Mouse (Mus musculus) embryonic facial prominence, embryonic 14.5 days (tissue): ENCODE measurements around the gene Spata25. TPM values are rescaled to one million over a fixed set of nuclear protein-coding genes. Genes with fewer than 3 reads are reported as not detected.
A peak's percentile ranks its signal among the peaks of the same experiment; 100 is the strongest.

Source experiments
- ATAC-seq: fragments of 200-750 bp; cut with Nextera tagmentation; 2 replicates; pipeline ENCODE4 v1.8.0; 2017; ENCODE audit warnings: low read depth, moderate number of reproducible peaks, moderate TSS enrichment
- DNase-seq: peaks from one replicate; pipeline ENCODE4 v3.0.0-alpha.2; 2015; ENCODE audit warnings: low spot score
- H3K27ac ChIP-seq: fragments of 300-500 bp; sonication (generic); replicated peaks from 2 replicates; pipeline ENCODE4 v1.5.1; 2014; ENCODE audit warnings: low read depth, mild to moderate bottlenecking, low read length, moderate library complexity
- H3K27me3 ChIP-seq: fragments of 300-500 bp; sonication (generic); replicated peaks from 2 replicates; pipeline ENCODE4 v1.6.1; 2014; ENCODE audit warnings: low read length; ENCODE audit not compliant: control insufficient read depth, insufficient read depth
- H3K36me3 ChIP-seq: fragments of 300-500 bp; sonication (generic); 2 replicates; pipeline ENCODE4 v1.6.1; 2014; ENCODE audit warnings: low read length, mixed read lengths; ENCODE audit not compliant: control insufficient read depth, insufficient read depth
- H3K4me1 ChIP-seq: fragments of 300-500 bp; sonication (generic); 2 replicates; pipeline ENCODE4 v1.6.1; 2014; ENCODE audit warnings: antibody characterized with exemption, low read length; ENCODE audit not compliant: control insufficient read depth, insufficient read depth
- H3K4me2 ChIP-seq: fragments of 300-500 bp; sonication (generic); 2 replicates; pipeline ENCODE4 v1.6.1; 2014; ENCODE audit warnings: low read depth, mild to moderate bottlenecking, low read length, moderate library complexity, mixed read lengths
- H3K4me3 ChIP-seq: fragments of 300-500 bp; sonication (generic); 2 replicates; pipeline ENCODE4 v1.5.1; 2014; ENCODE audit warnings: low read depth, mild to moderate bottlenecking, low read length
- H3K9ac ChIP-seq: fragments of 300-500 bp; sonication (generic); 2 replicates; pipeline ENCODE4 v1.6.1; 2014; ENCODE audit warnings: low read depth, mild to moderate bottlenecking, low read length, moderate library complexity, mixed read lengths
- H3K9me3 ChIP-seq: fragments of 300-500 bp; sonication (generic); 2 replicates; pipeline ENCODE4 v1.6.1; 2016; ENCODE audit warnings: low read length; ENCODE audit not compliant: control insufficient read depth
- WGBS: fragments of 180-500 bp; shearing (Covaris S2); extraction: QIAGEN DNeasy Blood & Tissue Kit; methylation state at CpG from one replicate; pipeline ENCODE4 v1.1.7; 2014; 5-methylcytosine and 5-hydroxymethylcytosine counted together
- polyA plus RNA-seq: library from polyadenylated mRNA; unstranded; fragments of >200 nt; fragmentation: Nextera tagmentation; extraction: Ambion mirVana; gene quantifications from 2 replicates; pipeline ENCODE4 v1.2.1, GENCODE M21; 2014

The Spata25 gene
- polyA plus RNA-seq, 1 experiment from 2014 or later, result not detected

DNA sequence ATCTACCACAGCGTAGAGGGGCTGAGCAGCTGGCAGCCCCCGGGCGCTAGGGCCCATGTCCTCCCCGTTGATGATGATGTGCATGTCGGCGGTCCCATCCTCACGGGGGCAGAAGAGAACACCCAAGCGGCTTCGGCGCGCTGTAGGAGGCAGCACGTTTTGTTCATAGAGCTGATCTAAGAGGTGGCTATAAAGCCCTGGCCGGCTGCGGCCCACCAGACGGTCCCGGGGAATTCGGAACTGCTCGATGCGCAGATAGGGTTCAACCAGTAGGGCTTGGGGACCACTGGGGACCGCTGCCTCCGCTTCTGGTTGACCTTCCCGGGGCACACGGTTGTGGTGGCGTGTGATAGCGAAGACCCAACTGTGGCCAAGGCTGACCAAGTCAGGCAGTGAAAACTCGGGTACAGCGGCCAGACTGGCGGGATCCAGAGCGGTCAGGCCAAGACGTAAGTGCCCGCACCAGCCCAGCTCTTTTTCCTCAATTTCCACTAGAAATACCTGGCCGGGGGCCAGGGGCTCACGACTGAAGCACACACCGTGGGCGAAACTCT is 4.5 kb upstream of the Spata25 start, which contains the start of gene Ctsa:
TSS of gene Ctsa (plus strand) at position 126 of the 554 bp plus-strand sequence.
- Histone ChIP-seq H3K4me1 (0 out of 2 replicates have a peak, but pooled peaks cover 4% of the 10 kb centered on the region), H3K36me3 (no peaks in the 10 kb centered on the region), H3K4me3 (peak within 1 kb of the TSS; percentile 75), H3K9me3 (no peaks in the 10 kb centered on the region), H3K4me2 (peak within 1 kb of the TSS; percentile 86), H3K9ac (peak within 1 kb of the TSS; percentile 75), H3K27ac (peak within 1 kb of the TSS; percentile 87), H3K27me3 (no peaks in the 10 kb centered on the region)
- WGBS, result 1% methylated on average over 34 of the region's 35 CpGs
- DNase-seq (peak; percentile 87), ATAC-seq (peak; percentile 73)

DNA sequence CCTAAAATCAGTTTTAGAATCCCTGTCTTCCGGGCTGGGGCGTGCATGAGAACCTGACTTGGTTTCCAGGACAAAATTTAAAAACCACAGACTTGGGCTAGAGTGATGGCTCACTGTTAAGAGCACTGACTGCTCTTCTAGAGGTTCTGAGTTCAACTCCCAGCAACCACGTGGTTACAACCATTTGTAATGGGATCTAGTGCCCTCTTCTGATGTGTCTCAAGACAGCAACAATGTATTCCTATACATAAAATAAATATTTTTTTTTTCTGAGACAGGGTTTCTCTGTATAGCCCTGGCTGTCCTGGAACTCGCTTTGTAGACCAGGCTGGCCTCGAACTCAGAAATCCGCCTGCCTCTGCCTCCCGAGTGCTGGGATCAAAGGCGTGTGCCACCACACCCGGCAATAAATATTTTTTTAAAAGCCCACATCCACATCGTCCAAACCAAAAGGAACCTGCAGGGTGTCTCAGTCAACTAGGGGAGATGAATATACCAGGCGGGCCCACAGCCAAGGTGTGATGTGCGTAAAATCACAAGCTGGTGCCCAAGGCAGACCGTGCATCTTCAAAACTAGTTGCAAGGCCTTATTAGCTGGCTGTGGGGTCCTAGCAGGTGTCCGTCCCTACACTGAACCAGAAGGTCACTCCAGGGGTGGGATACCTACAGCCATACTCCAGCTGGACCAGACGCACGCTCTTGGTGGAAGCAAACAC is 3.9 kb upstream of the Spata25 start:
- peak; percentile 8 for DNase-seq
- Histone ChIP-seq H3K27me3 (no peaks in the 10 kb centered on the region), H3K36me3 (peaks cover 6% of the 10 kb centered on the region), H3K4me2 (peak overlapping the region; percentile 86), H3K9ac (peak overlapping the region; percentile 75), H3K27ac (peak overlapping the region; percentile 87; the same call in 1 of the 2 replicates), H3K4me3 (peak overlapping the region; percentile 75), H3K4me1 (0 out of 2 replicates have a peak, but pooled peaks cover 4% of the 10 kb centered on the region), H3K9me3 (no peaks in the 10 kb centered on the region)
- WGBS, result 59% methylated on average over 16 of the region's 16 CpGs
- no peak for ATAC-seq

DNA sequence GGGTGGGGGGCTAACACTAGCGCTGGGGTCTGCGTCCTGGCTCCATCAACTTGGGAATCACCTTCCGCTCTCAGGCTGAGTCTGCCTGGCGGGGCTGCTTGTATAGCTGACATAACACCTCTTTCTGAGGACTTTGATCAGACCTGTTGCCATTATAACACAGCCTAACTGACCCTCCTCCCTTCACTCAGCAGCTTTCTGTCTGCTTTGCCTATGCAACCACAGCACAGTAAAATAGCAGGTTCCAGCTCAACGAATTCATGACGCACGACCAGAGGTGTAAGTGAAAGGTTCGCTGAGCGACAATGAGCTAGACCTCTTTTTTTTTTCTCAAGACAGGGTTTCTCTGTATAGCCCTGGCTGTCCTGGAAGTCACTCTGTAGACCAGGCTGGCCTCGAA is 2.7 kb upstream of the Spata25 start:
- Histone ChIP-seq H3K4me3 (no peak overlapping the region), H3K4me1 (0 out of 2 replicates have a peak, but pooled peaks cover 4% of the 10 kb centered on the region), H3K9ac (no peak overlapping the region), H3K27ac (no peak overlapping the region), H3K4me2 (no peak overlapping the region), H3K27me3 (no peaks in the 10 kb centered on the region), H3K36me3 (peaks cover 18% of the 10 kb centered on the region), H3K9me3 (no peaks in the 10 kb centered on the region)
- WGBS, result 83% methylated on average over 10 of the region's 10 CpGs
- ATAC-seq, result no peak
- no peak for DNase-seq

DNA sequence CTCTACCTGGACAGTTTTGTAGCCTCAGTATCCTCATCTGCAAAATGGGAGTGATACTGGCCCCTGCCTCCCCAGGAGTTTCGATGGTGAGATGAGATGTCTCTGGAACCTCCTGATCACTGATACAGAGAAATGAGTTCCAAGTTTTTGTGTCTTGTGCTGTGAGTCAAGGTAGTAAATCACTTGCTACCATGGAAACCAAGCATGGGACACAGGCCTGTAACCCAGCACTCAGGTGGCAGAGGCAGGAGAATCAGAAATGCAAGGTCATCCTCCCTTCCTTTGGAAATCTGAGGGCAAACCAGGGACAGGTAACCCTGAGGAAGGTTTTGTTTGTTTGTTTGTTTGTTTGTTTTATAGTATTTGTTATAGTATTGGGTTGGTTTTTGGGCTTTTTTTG is 753 bp upstream of the Spata25 start:
- WGBS, result 100% methylated on average over 1 of the region's 1 CpGs
- no peak overlapping the region for H3K4me3 ChIP-seq
- peaks cover 32% of the 10 kb centered on the region for H3K36me3 ChIP-seq
- no peaks in the 10 kb centered on the region for H3K27me3 ChIP-seq
- H3K27ac ChIP-seq, result no peak overlapping the region
- no peak overlapping the region for H3K9ac ChIP-seq
- H3K4me2 ChIP-seq, result no peak overlapping the region
- DNase-seq (no peak), ATAC-seq (no peak)
- no peaks in the 10 kb centered on the region for H3K9me3 ChIP-seq
- H3K4me1 ChIP-seq, result peaks cover 4% of the 10 kb centered on the region; the same call in 1 of the 2 replicates

DNA sequence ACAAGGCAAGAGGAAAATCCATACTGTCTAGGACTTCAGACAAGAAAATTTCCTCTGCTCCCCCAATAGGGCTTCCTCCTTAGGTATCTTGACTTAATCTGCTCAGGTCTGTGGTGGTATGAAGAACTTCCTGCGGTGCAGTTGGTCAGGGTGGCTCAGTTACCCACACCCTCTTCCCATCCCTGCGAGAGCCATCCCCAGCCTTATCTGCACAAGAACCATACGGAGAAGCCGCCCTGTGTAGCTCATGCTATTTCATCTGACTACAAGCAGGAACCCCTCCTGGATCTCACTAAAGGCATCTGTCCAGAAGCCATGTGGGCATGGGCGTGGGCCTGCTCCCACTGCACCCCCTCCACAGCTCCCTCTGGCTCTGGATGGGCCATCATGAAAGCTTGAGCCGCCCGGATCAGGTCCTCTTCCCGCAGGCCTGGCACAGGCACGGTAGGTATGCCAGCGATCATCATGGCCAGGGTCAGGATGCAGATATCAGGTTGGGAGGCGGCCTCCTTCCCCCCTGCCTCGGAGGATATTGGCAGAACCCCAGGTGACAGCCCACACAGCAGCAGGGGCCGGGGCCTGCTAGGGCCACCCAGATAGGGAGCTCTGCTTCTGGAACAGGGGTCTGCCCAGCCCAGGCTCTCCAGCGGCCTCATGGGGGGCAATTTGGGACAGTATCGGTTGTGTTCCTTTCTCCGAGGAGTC is 1.0 kb downstream of the Spata25 start:
- Histone ChIP-seq H3K4me2 (no peak overlapping the region), H3K36me3 (peaks cover 32% of the 10 kb centered on the region), H3K9me3 (no peaks in the 10 kb centered on the region), H3K27ac (no peak overlapping the region), H3K27me3 (no peaks in the 10 kb centered on the region), H3K4me3 (no peak overlapping the region), H3K9ac (no peak overlapping the region), H3K4me1 (peaks cover 3% of the 10 kb centered on the region)
- 89% methylated on average over 16 of the region's 16 CpGs for WGBS
- DNase-seq (no peak), ATAC-seq (no peak)

DNA sequence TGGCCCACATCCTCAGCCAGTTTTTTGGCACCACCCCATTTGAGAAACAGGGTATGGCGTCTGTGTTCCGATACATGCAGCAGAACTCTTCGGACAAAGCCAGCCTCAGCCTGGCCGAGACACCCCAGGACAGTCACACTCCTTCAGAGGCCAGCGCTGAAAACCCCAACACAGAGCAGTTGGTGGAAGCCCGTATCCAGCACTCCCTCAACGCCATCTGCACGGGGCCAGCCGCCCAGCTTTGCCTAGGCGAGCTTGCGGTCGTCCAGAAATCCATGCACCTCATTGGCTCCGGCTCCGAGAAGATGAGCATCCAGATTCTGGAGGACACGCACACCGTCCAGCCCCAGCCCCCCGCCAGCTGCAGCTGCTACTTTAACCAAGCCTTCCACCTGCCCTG is 2.8 kb downstream of the Spata25 start:
- no peak overlapping the region for H3K27ac ChIP-seq
- WGBS, result 95% methylated on average over 17 of the region's 17 CpGs
- H3K9ac ChIP-seq, result no peak overlapping the region
- no peak for DNase-seq
- no peaks in the 10 kb centered on the region for H3K9me3 ChIP-seq
- no peak overlapping the region for H3K4me2 ChIP-seq
- no peaks in the 10 kb centered on the region for H3K27me3 ChIP-seq
- peaks cover 3% of the 10 kb centered on the region for H3K4me1 ChIP-seq
- peaks cover 41% of the 10 kb centered on the region for H3K36me3 ChIP-seq
- no peak overlapping the region for H3K4me3 ChIP-seq
- ATAC-seq, result no peak

DNA sequence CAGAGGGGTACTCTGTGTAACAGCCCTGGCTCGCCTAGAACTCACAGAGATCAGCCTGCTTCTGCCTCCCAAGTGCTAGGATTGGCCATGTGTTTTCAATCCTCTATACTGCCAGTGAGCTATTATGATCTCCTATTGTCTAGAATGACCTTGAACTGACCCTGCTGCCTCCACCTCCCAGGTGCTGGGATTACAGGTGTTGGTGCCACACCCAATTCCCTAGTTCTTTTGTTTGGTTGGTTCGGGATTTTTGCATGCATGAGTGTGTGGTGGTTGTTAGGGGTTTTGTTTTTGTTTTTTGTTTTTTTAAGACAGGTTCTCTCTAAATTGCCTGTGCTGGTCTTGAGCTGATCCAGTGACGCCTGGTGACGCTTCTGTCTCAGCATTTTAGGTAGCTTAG is 4.4 kb downstream of the Spata25 start:
- Histone ChIP-seq H3K36me3 (peaks cover 44% of the 10 kb centered on the region), H3K9me3 (no peaks in the 10 kb centered on the region), H3K4me2 (peak overlapping the region; percentile 55), H3K27ac (no peak overlapping the region), H3K4me1 (peaks cover 3% of the 10 kb centered on the region), H3K4me3 (no peak overlapping the region), H3K27me3 (no peaks in the 10 kb centered on the region), H3K9ac (no peak overlapping the region)
- WGBS, result 95% methylated on average over 4 of the region's 4 CpGs
- no peak for ATAC-seq
- DNase-seq, result no peak

DNA sequence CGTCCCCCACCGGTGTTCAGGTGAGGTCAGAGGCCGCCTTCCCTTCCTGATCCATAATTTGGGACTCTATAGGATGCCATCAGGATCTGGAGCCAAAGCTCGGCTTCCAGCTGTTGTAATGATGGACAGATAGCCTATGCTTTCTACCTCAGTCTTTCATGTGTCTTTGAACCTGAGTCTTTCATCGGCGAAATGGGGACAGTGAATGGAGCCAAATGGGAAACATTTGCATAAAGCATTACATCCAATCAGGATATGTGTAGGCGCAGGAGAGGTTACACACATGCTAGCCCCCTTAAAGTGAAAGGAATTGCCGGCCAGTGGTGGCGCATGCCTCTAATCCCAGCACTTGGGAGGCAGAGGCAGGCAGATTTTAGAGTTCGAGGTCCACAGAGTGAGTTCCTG is 5.2 kb downstream of the Spata25 start:
- Histone ChIP-seq H3K9ac (peak overlapping the region; percentile 69), H3K27ac (peak overlapping the region; percentile 79), H3K4me2 (peak overlapping the region; percentile 55), H3K4me3 (peak overlapping the region; percentile 67), H3K9me3 (no peaks in the 10 kb centered on the region), H3K27me3 (no peaks in the 10 kb centered on the region), H3K36me3 (peaks cover 44% of the 10 kb centered on the region), H3K4me1 (peaks cover 3% of the 10 kb centered on the region)
- WGBS, result 3% methylated on average over 10 of the region's 10 CpGs
- DNase-seq (peak; percentile 72), ATAC-seq (peak; percentile 67)
